Mouse (Mus musculus) forebrain, embryonic 13.5 days (tissue): ENCODE measurements around the gene Fam129a. TPM values are rescaled to one million over a fixed set of nuclear protein-coding genes. Genes with fewer than 3 reads are reported as not detected.
A peak's percentile ranks its signal among the peaks of the same experiment; 100 is the strongest.

ENCODE experiments used
- ATAC-seq: fragments of 200-750 bp; cut with Nextera tagmentation; 2 replicates; pipeline ENCODE4 v1.8.0; 2017
- H3K27ac ChIP-seq: fragments of 300-500 bp; sonication (generic); 2 replicates; pipeline ENCODE4 v1.5.1; 2015; ENCODE audit warnings: inconsistent platforms, mild to moderate bottlenecking, moderate library complexity
- H3K27me3 ChIP-seq: fragments of 300-500 bp; sonication (generic); 2 replicates; pipeline ENCODE4 v1.6.1; 2015; ENCODE audit warnings: mild to moderate bottlenecking, inconsistent platforms
- H3K36me3 ChIP-seq: fragments of 300-500 bp; sonication (generic); 2 replicates; pipeline ENCODE4 v1.6.1; 2015; ENCODE audit warnings: mild to moderate bottlenecking, inconsistent platforms; ENCODE audit not compliant: poor library complexity, severe bottlenecking
- H3K4me1 ChIP-seq: fragments of 300-500 bp; sonication (generic); 2 replicates; pipeline ENCODE4 v1.6.1; 2015; ENCODE audit warnings: inconsistent platforms
- H3K4me2 ChIP-seq: fragments of 300-500 bp; sonication (generic); 2 replicates; pipeline ENCODE4 v1.6.1; 2015; ENCODE audit warnings: inconsistent platforms, mild to moderate bottlenecking, moderate library complexity
- H3K4me3 ChIP-seq: fragments of 300-500 bp; sonication (generic); 2 replicates; pipeline ENCODE4 v1.5.1; 2015; ENCODE audit warnings: mild to moderate bottlenecking, inconsistent platforms
- H3K9ac ChIP-seq: fragments of 300-500 bp; sonication (generic); 2 replicates; pipeline ENCODE4 v1.6.1; 2015; ENCODE audit warnings: mild to moderate bottlenecking, inconsistent platforms
- H3K9me3 ChIP-seq: fragments of 300-500 bp; sonication (generic); replicated peaks from 2 replicates; pipeline ENCODE4 v1.6.1; 2016; ENCODE audit warnings: inconsistent platforms
- WGBS: fragments of 180-500 bp; shearing (Covaris S2); methylation state at CpG from one replicate; pipeline ENCODE4 v1.1.7; 2015; 5-methylcytosine and 5-hydroxymethylcytosine counted together
- polyA plus RNA-seq: library from polyadenylated mRNA; unstranded; fragments of >200 nt; fragmentation: Nextera tagmentation; extraction: Ambion mirVana; gene quantifications from 2 replicates; pipeline ENCODE4 v1.2.1, GENCODE M21; 2015

Gene Fam129a
- polyA plus RNA-seq, 1 experiment from 2014 or later, result 1.3 TPM

GRCm38 (mm10) chr1:151696751-151697150 is 125.8 kb downstream of the Fam129a start:
- WGBS, result 86% methylated on average over 7 of the region's 7 CpGs
- Histone ChIP-seq H3K4me1 (no peaks in the 10 kb centered on the region), H3K27ac (no peak overlapping the region), H3K4me3 (no peak overlapping the region), H3K27me3 (no peaks in the 10 kb centered on the region), H3K4me2 (no peak overlapping the region), H3K9me3 (no peaks in the 10 kb centered on the region), H3K9ac (no peak overlapping the region), H3K36me3 (no peaks in the 10 kb centered on the region)
- ATAC-seq, result no peak

- no peaks in the 10 kb centered on the region for H3K9me3 ChIP-seq
- ATAC-seq, result no peak
- WGBS, result 79% methylated on average over 7 of the region's 7 CpGs
- H3K4me1 ChIP-seq, result no peaks in the 10 kb centered on the region
- no peaks in the 10 kb centered on the region for H3K27me3 ChIP-seq
- no peak overlapping the region for H3K4me2 ChIP-seq
- H3K27ac ChIP-seq, result no peak overlapping the region
- no peak overlapping the region for H3K9ac ChIP-seq
- no peak overlapping the region for H3K4me3 ChIP-seq
- H3K36me3 ChIP-seq, result no peaks in the 10 kb centered on the region
Measured at GRCm38 (mm10) chr1:151697901-151698641, 127.1 kb downstream of the Fam129a start.

- WGBS, result 83% methylated on average over 7 of the region's 7 CpGs
- peak; percentile 33; the same call in 1 of the 2 replicates for ATAC-seq
Measured at GRCm38 (mm10) chr1:151699363-151699762, 128.4 kb downstream of the Fam129a start.

GRCm38 (mm10) chr1:151702816-151703215 is 131.8 kb downstream of the Fam129a start:
- ATAC-seq, result no peak
- H3K27me3 ChIP-seq, result no peaks in the 10 kb centered on the region
- no peak overlapping the region for H3K4me3 ChIP-seq
- no peaks in the 10 kb centered on the region for H3K9me3 ChIP-seq
- no peak overlapping the region for H3K4me2 ChIP-seq
- no peak overlapping the region for H3K9ac ChIP-seq
- no peaks in the 10 kb centered on the region for H3K4me1 ChIP-seq
- 36% methylated on average over 1 of the region's 1 CpGs for WGBS
- H3K36me3 ChIP-seq, result no peaks in the 10 kb centered on the region
- no peak overlapping the region for H3K27ac ChIP-seq

More at GRCm38 (mm10) chr1:151699363-151699762, 128.4 kb downstream of the Fam129a start:
- H3K4me2 ChIP-seq, result no peak overlapping the region
- no peaks in the 10 kb centered on the region for H3K36me3 ChIP-seq
- H3K4me1 ChIP-seq, result no peaks in the 10 kb centered on the region
- H3K27ac ChIP-seq, result no peak overlapping the region
- H3K9ac ChIP-seq, result no peak overlapping the region
- no peaks in the 10 kb centered on the region for H3K27me3 ChIP-seq
- no peak overlapping the region for H3K4me3 ChIP-seq
- H3K9me3 ChIP-seq, result no peaks in the 10 kb centered on the region

GRCm38 (mm10) chr1:151705723-151706396 is 134.9 kb downstream of the Fam129a start:
- no peak overlapping the region for H3K9ac ChIP-seq
- H3K9me3 ChIP-seq, result no peaks in the 10 kb centered on the region
- H3K4me1 ChIP-seq, result no peaks in the 10 kb centered on the region
- no peaks in the 10 kb centered on the region for H3K27me3 ChIP-seq
- H3K36me3 ChIP-seq, result no peaks in the 10 kb centered on the region
- 39% methylated on average over 11 of the region's 11 CpGs for WGBS
- H3K27ac ChIP-seq, result no peak overlapping the region
- no peak overlapping the region for H3K4me2 ChIP-seq
- ATAC-seq, result peak; percentile 90
- no peak overlapping the region for H3K4me3 ChIP-seq

GRCm38 (mm10) chr1:151706397-151706752 is 135.4 kb downstream of the Fam129a start:
- Histone ChIP-seq H3K27me3 (no peaks in the 10 kb centered on the region), H3K9ac (no peak overlapping the region), H3K9me3 (no peaks in the 10 kb centered on the region), H3K4me2 (no peak overlapping the region), H3K36me3 (no peaks in the 10 kb centered on the region), H3K4me3 (no peak overlapping the region), H3K4me1 (no peaks in the 10 kb centered on the region), H3K27ac (no peak overlapping the region)
- peak; percentile 20; the same call in 1 of the 2 replicates for ATAC-seq
- WGBS, result 82% methylated on average over 3 of the region's 3 CpGs

GRCm38 (mm10) chr1:151708966-151709733 is 138.2 kb downstream of the Fam129a start:
- Histone ChIP-seq H3K4me2 (no peak overlapping the region), H3K36me3 (no peaks in the 10 kb centered on the region), H3K9me3 (no peaks in the 10 kb centered on the region), H3K27ac (no peak overlapping the region), H3K9ac (no peak overlapping the region), H3K4me1 (no peaks in the 10 kb centered on the region), H3K27me3 (no peaks in the 10 kb centered on the region), H3K4me3 (no peak overlapping the region)
- ATAC-seq, result no peak
- 75% methylated on average over 13 of the region's 13 CpGs for WGBS

- no peak overlapping the region for H3K9ac ChIP-seq
- ATAC-seq, result no peak
- 89% methylated on average over 2 of the region's 2 CpGs for WGBS
- no peak overlapping the region for H3K4me2 ChIP-seq
- no peaks in the 10 kb centered on the region for H3K36me3 ChIP-seq
- H3K4me3 ChIP-seq, result no peak overlapping the region
- no peaks in the 10 kb centered on the region for H3K9me3 ChIP-seq
- no peaks in the 10 kb centered on the region for H3K4me1 ChIP-seq
- no peaks in the 10 kb centered on the region for H3K27me3 ChIP-seq
- no peak overlapping the region for H3K27ac ChIP-seq
Measured at GRCm38 (mm10) chr1:151709734-151710022, 138.7 kb downstream of the Fam129a start.

GRCm38 (mm10) chr1:151710424-151711055 is 139.6 kb downstream of the Fam129a start:
- no peaks in the 10 kb centered on the region for H3K4me1 ChIP-seq
- H3K27me3 ChIP-seq, result no peaks in the 10 kb centered on the region
- ATAC-seq, result no peak
- WGBS, result 61% methylated on average over 5 of the region's 5 CpGs
- H3K27ac ChIP-seq, result no peak overlapping the region
- no peak overlapping the region for H3K4me2 ChIP-seq
- no peaks in the 10 kb centered on the region for H3K36me3 ChIP-seq
- H3K9ac ChIP-seq, result no peak overlapping the region
- no peaks in the 10 kb centered on the region for H3K9me3 ChIP-seq
- H3K4me3 ChIP-seq, result no peak overlapping the region

- H3K9ac ChIP-seq, result no peak overlapping the region
- no peak overlapping the region for H3K27ac ChIP-seq
- H3K9me3 ChIP-seq, result no peaks in the 10 kb centered on the region
- no peaks in the 10 kb centered on the region for H3K4me1 ChIP-seq
- no peak overlapping the region for H3K4me3 ChIP-seq
- no peak overlapping the region for H3K4me2 ChIP-seq
- ATAC-seq, result no peak
- 82% methylated on average over 7 of the region's 7 CpGs for WGBS
- H3K36me3 ChIP-seq, result no peaks in the 10 kb centered on the region
- H3K27me3 ChIP-seq, result no peaks in the 10 kb centered on the region
Measured at GRCm38 (mm10) chr1:151711062-151711461, 140.1 kb downstream of the Fam129a start.

- H3K36me3 ChIP-seq, result no peaks in the 10 kb centered on the region
- H3K4me3 ChIP-seq, result no peak overlapping the region
- H3K4me1 ChIP-seq, result no peaks in the 10 kb centered on the region
- no peak overlapping the region for H3K9ac ChIP-seq
- H3K27me3 ChIP-seq, result no peaks in the 10 kb centered on the region
- H3K4me2 ChIP-seq, result no peak overlapping the region
- 42% methylated on average over 5 of the region's 5 CpGs for WGBS
- no peak for ATAC-seq
- no peaks in the 10 kb centered on the region for H3K9me3 ChIP-seq
- no peak overlapping the region for H3K27ac ChIP-seq
Measured at GRCm38 (mm10) chr1:151712664-151713063, 141.7 kb downstream of the Fam129a start.

- Histone ChIP-seq H3K4me1 (no peaks in the 10 kb centered on the region), H3K9me3 (no peaks in the 10 kb centered on the region), H3K27me3 (no peaks in the 10 kb centered on the region), H3K4me2 (no peak overlapping the region), H3K9ac (no peak overlapping the region), H3K27ac (no peak overlapping the region), H3K4me3 (no peak overlapping the region), H3K36me3 (no peaks in the 10 kb centered on the region)
- ATAC-seq, result no peak
Measured at GRCm38 (mm10) chr1:151713622-151714021, 142.6 kb downstream of the Fam129a start.
